Mouse (Mus musculus) CH12.LX (cell line): ENCODE data around the gene Atg10. TPM values are rescaled to one million over a fixed set of nuclear protein-coding genes. Genes with fewer than 3 reads are reported as not detected.

Experiments
- DNase-seq: peaks from one replicate; pipeline ENCODE4 v3.0.0-alpha.2; 2013; ENCODE audit errors: extremely low read depth
- H3K27ac ChIP-seq: 2 replicates; pipeline ENCODE4 v1.5.1; 2012; ENCODE audit warnings: low read depth, mild to moderate bottlenecking, control low read depth, moderate library complexity; ENCODE audit not compliant: insufficient read depth
- H3K27me3 ChIP-seq: replicated peaks from 2 replicates; pipeline ENCODE3; 2012; ENCODE audit warnings: inconsistent platforms
- H3K36me3 ChIP-seq, 2 experiments: replicated peaks in 1 of 2; 2 replicates each; pipeline versions ENCODE3 to v1.6.1; 2012; ENCODE audit warnings: inconsistent platforms in 1 of 2, low read length in 1 of 2, mild to moderate bottlenecking in 1 of 2, mixed read lengths in 1 of 2, moderate library complexity in 1 of 2; ENCODE audit not compliant: control insufficient read depth in 1 of 2, insufficient read depth in 1 of 2
- H3K4me1 ChIP-seq, 2 experiments: 2 replicates each; pipeline ENCODE4 v1.6.1; 2012; ENCODE audit warnings: inconsistent platforms in 1 of 2, moderate library complexity in 1 of 2; ENCODE audit not compliant: insufficient read depth in 2 of 2, control insufficient read depth in 1 of 2
- H3K4me2 ChIP-seq: 2 replicates; pipeline ENCODE4 v1.6.1; 2012; ENCODE audit warnings: low read depth, mild to moderate bottlenecking, control low read depth; ENCODE audit not compliant: poor library complexity, insufficient read depth, severe bottlenecking
- H3K4me3 ChIP-seq, 3 experiments: fragments of 150-350 bp in 1 of 3; sonication (generic) in 1 of 3; replicated peaks in 1 of 3; 2 replicates each; pipeline versions ENCODE3 to v1.5.1; 2011 to 2012; ENCODE audit warnings: low read depth in 2 of 3, low read length in 2 of 3, mild to moderate bottlenecking in 2 of 3, moderate library complexity in 2 of 3, control low read depth in 1 of 3, improper control_type of control experiment in 1 of 3, inconsistent platforms in 1 of 3, mixed read lengths in 1 of 3; ENCODE audit not compliant: poor library complexity in 1 of 3
- H3K79me2 ChIP-seq: replicated peaks from 2 replicates; pipeline ENCODE4 v1.6.1; 2012; ENCODE audit warnings: mild to moderate bottlenecking, moderate library complexity; ENCODE audit not compliant: control insufficient read depth, poor library complexity, insufficient read depth, severe bottlenecking; ENCODE audit errors: extremely low read depth
- H3K9ac ChIP-seq: 2 replicates; pipeline ENCODE4 v1.6.1; 2012; ENCODE audit warnings: low read depth, mild to moderate bottlenecking, control low read depth, moderate library complexity; ENCODE audit not compliant: insufficient read depth
- H3K9me3 ChIP-seq: replicated peaks from 2 replicates; pipeline ENCODE3; 2012; ENCODE audit warnings: low read length, inconsistent platforms, mixed read lengths
- CHD1 ChIP-seq: IDR thresholded peaks from 2 replicates; pipeline ENCODE4 v1.6.1; 2012; ENCODE audit warnings: low read depth, low read length, improper control_type of control experiment, inconsistent platforms
- E2F4 ChIP-seq: IDR thresholded peaks from 2 replicates; pipeline ENCODE4 v1.6.1; 2011; ENCODE audit warnings: low read depth, low read length, improper control_type of control experiment; ENCODE audit not compliant: insufficient replicate concordance
- ETS1 ChIP-seq: conservative IDR thresholded peaks from 2 replicates; pipeline ENCODE4 v1.6.1; 2012; ENCODE audit warnings: low read depth, mild to moderate bottlenecking, inconsistent platforms, low read length, improper control_type of control experiment, moderate library complexity
- HCFC1 ChIP-seq: IDR thresholded peaks from 2 replicates; pipeline ENCODE4 v1.6.1; 2012; ENCODE audit warnings: low read depth, mild to moderate bottlenecking, inconsistent platforms, low read length, improper control_type of control experiment
- IRF4 ChIP-seq: IDR thresholded peaks from 2 replicates; pipeline ENCODE4 v1.6.1; 2014; ENCODE audit warnings: low read depth, mild to moderate bottlenecking, inconsistent platforms, low read length, improper control_type of control experiment
- JUN ChIP-seq: IDR thresholded peaks from 2 replicates; pipeline ENCODE4 v1.6.1; 2011; ENCODE audit warnings: low read depth, mild to moderate bottlenecking, low read length, improper control_type of control experiment, moderate library complexity; ENCODE audit not compliant: insufficient read depth
- JUND ChIP-seq: conservative IDR thresholded peaks from 2 replicates; pipeline ENCODE4 v1.6.1; 2011; ENCODE audit warnings: low read depth, low read length, improper control_type of control experiment
- KAT2A ChIP-seq: IDR thresholded peaks from 2 replicates; pipeline ENCODE4 v1.6.1; 2012; ENCODE audit warnings: low read length, improper control_type of control experiment, inconsistent platforms; ENCODE audit not compliant: insufficient replicate concordance
- MEF2A ChIP-seq: IDR thresholded peaks from 2 replicates; pipeline ENCODE4 v1.6.1; 2014; ENCODE audit warnings: low read depth, mild to moderate bottlenecking, inconsistent platforms, low read length, improper control_type of control experiment, borderline replicate concordance
- MYC ChIP-seq: IDR thresholded peaks from 2 replicates; pipeline ENCODE4 v1.6.1; 2011; ENCODE audit warnings: low read depth, mild to moderate bottlenecking, improper control_type of control experiment, low read length
- NRF1 ChIP-seq: IDR thresholded peaks from 2 replicates; pipeline ENCODE4 v1.6.1; 2014; ENCODE audit warnings: low read depth, mild to moderate bottlenecking, inconsistent platforms, low read length, improper control_type of control experiment, moderate library complexity
- PAX5 ChIP-seq: IDR thresholded peaks from 2 replicates; pipeline ENCODE4 v1.6.1; 2012; ENCODE audit warnings: low read length, inconsistent platforms, mixed read lengths
- POLR2A ChIP-seq: IDR thresholded peaks from 2 replicates; pipeline ENCODE4 v1.6.1; 2011; ENCODE audit warnings: low read depth, mild to moderate bottlenecking, improper control_type of control experiment, low read length
- RAD21 ChIP-seq: IDR thresholded peaks from 2 replicates; pipeline ENCODE4 v1.6.1; 2011; ENCODE audit warnings: low read depth, mild to moderate bottlenecking, low read length, improper control_type of control experiment, moderate library complexity
- SIN3A ChIP-seq: IDR thresholded peaks from 2 replicates; pipeline ENCODE4 v1.6.1; 2012; ENCODE audit warnings: low read length, improper control_type of control experiment, inconsistent platforms
- SMC3 ChIP-seq: IDR thresholded peaks from 2 replicates; pipeline ENCODE4 v1.6.1; 2011; ENCODE audit warnings: low read depth, low read length, improper control_type of control experiment
- TBP ChIP-seq: conservative IDR thresholded peaks from 2 replicates; pipeline ENCODE4 v1.6.1; 2011; ENCODE audit warnings: low read depth, low read length, improper control_type of control experiment
- TCF12 ChIP-seq: IDR thresholded peaks from 2 replicates; pipeline ENCODE4 v1.6.1; 2014; ENCODE audit warnings: low read depth, mild to moderate bottlenecking, inconsistent platforms, low read length, improper control_type of control experiment
- UBTF ChIP-seq: IDR thresholded peaks from 2 replicates; pipeline ENCODE4 v1.6.1; 2012; ENCODE audit warnings: low read depth, mild to moderate bottlenecking, inconsistent platforms, low read length, improper control_type of control experiment, moderate library complexity
- USF2 ChIP-seq: conservative IDR thresholded peaks from 2 replicates; pipeline ENCODE4 v1.6.1; 2011; ENCODE audit warnings: low read depth, low read length, improper control_type of control experiment
- ZKSCAN1 ChIP-seq: IDR thresholded peaks from 2 replicates; pipeline ENCODE4 v1.6.1; 2012; ENCODE audit warnings: low read depth, inconsistent platforms, low read length, improper control_type of control experiment, borderline replicate concordance
- ZMIZ1 ChIP-seq: IDR thresholded peaks from 2 replicates; pipeline ENCODE4 v1.6.1; 2012; ENCODE audit warnings: low read depth, mild to moderate bottlenecking, inconsistent platforms, low read length, improper control_type of control experiment
- ZNF384 ChIP-seq: IDR thresholded peaks from 2 replicates; pipeline ENCODE4 v1.6.1; 2012; ENCODE audit warnings: low read depth, low read length, improper control_type of control experiment, inconsistent platforms
- dilution Hi-C: fragments of 300-500 bp; cut with MboI; formaldehyde crosslinking; loops from 2 replicates; pipeline ENCODE4 v1.14.3; 2020; ENCODE audit warnings: low sequenced_read_pairs; ENCODE audit not compliant: extremely low pct_unique_long_range_greater_than_20kb, extremely low pct_ligation_motif_present
- in situ Hi-C: fragments of 300-500 bp; cut with MboI; formaldehyde crosslinking; loops from 3 replicates; pipeline ENCODE4 v1.14.3; 2019; ENCODE audit warnings: low sequenced_read_pairs, low pct_ligation_motif_present, low pct_unique_long_range_greater_than_20kb, mixed read lengths
- polyA plus RNA-seq: library from polyadenylated mRNA; unstranded; fragments of >175 nt; gene quantifications from 2 replicates; pipeline ENCODE4 v1.2.1, GENCODE M21; 2012; ENCODE audit warnings: low read depth; ENCODE audit not compliant: insufficient read length
- total RNA-seq, 2 experiments: library from RNA; depleted of rRNA; stranded (reverse); fragments of 300-350 nt in 1 of 2; fragments of >200 nt in 1 of 2; gene quantifications; 2 replicates each; pipeline ENCODE4 v1.2.3; 2012 to 2014

Gene Atg10
- total and polyA plus RNA-seq, 3 experiments, result 3.4 to 7.2 (median 4.2) TPM

GRCm38 (mm10) chr13:90973409-90973808, 250.4 kb downstream of the Atg10 start:
- no peaks in the 10 kb centered on the region for H3K27me3 ChIP-seq
- DNase-seq, result no peak
- no peaks in the 10 kb centered on the region for H3K9me3 ChIP-seq
- in situ Hi-C loops, result no loop called here
- TF ChIP-seq SMC3 (no peak), KAT2A (no peak), MEF2A (no peak), HCFC1 (no peak), ZMIZ1 (no peak), IRF4 (no peak), TBP (no peak), ZNF384 (no peak), USF2 (no peak), ETS1 (no peak), PAX5 (no peak), JUND (no peak), NRF1 (no peak), POLR2A (no peak)
- no peak overlapping the region for H3K4me2 ChIP-seq
- H3K9ac ChIP-seq, result no peak overlapping the region
- dilution Hi-C loops, result no loop called here
- no peak overlapping the region for H3K4me3 ChIP-seq
- no peaks in the 10 kb centered on the region for H3K36me3 ChIP-seq
- no peaks in the 10 kb centered on the region for H3K79me2 ChIP-seq
- no peak overlapping the region for H3K27ac ChIP-seq
- H3K4me1 ChIP-seq, result no peaks in the 10 kb centered on the region

- H3K36me3 ChIP-seq, result no peaks in the 10 kb centered on the region
- no peak overlapping the region for H3K9ac ChIP-seq
- H3K79me2 ChIP-seq, result no peaks in the 10 kb centered on the region
- in situ Hi-C loops (no loop called here), dilution Hi-C loops (no loop called here)
- H3K27me3 ChIP-seq, result no peaks in the 10 kb centered on the region
- DNase-seq, result no peak
- no peak overlapping the region for H3K27ac ChIP-seq
- no peaks in the 10 kb centered on the region for H3K4me1 ChIP-seq
- TF ChIP-seq CHD1, result no peak
- TF ChIP-seq RAD21, result no peak
- TF ChIP-seq E2F4, result no peak
- TF ChIP-seq ZNF384, result no peak
- TF ChIP-seq TCF12, result no peak
- TF ChIP-seq JUN, result no peak
- no peak for TF ChIP-seq SIN3A
- TF ChIP-seq SMC3, result no peak
- TF ChIP-seq UBTF, result no peak
- TF ChIP-seq HCFC1, result no peak
- TF ChIP-seq TBP, result no peak
- TF ChIP-seq MYC, result no peak
- no peak for TF ChIP-seq ZKSCAN1
- H3K4me3 ChIP-seq, result no peak overlapping the region
- H3K4me2 ChIP-seq, result no peak overlapping the region
- no peaks in the 10 kb centered on the region for H3K9me3 ChIP-seq
Measured at GRCm38 (mm10) chr13:90970259-90971017, 253.3 kb downstream of the Atg10 start.
